Mouse (Mus musculus): ENCODE data around the gene Tmem8b. TPM values are rescaled to one million over a fixed set of nuclear protein-coding genes. Genes with fewer than 3 reads are reported as not detected.
A peak's percentile ranks its signal among the peaks of the same experiment; 100 is the strongest.

Gene Tmem8b
- total RNA-seq, 2 experiments from 2014 or later, result 74.8 to 75.5 TPM

GRCm38 (mm10) chr4:43636751-43637150 lies 32.0 kb upstream of the Tmem8b start:
- TF ChIP-seq CTCF (conservative IDR thresholded peaks at IDR 0.05), result no peak
- DNase-seq (ENCODE audit: low spot score in 2 of 2), result no peak
- Histone ChIP-seq H3K27ac (no peak overlapping the region), H3K4me3 (no peak overlapping the region)

- no peak overlapping the region for H3K27ac ChIP-seq
- no peak for TF ChIP-seq CTCF (conservative IDR thresholded peaks at IDR 0.05)
- H3K4me3 ChIP-seq, result no peak overlapping the region
- DNase-seq (ENCODE audit: low spot score in 2 of 2), result no peak
Observed at GRCm38 (mm10) chr4:43640076-43640475, 28.7 kb upstream of the Tmem8b start.

GRCm38 (mm10) chr4:43640491-43640890 lies 28.3 kb upstream of the Tmem8b start:
- TF ChIP-seq CTCF (conservative IDR thresholded peaks at IDR 0.05), result no peak
- Histone ChIP-seq H3K4me3 (no peak overlapping the region), H3K27ac (no peak overlapping the region)
- DNase-seq (ENCODE audit: low spot score in 2 of 2), result no peak

DNA sequence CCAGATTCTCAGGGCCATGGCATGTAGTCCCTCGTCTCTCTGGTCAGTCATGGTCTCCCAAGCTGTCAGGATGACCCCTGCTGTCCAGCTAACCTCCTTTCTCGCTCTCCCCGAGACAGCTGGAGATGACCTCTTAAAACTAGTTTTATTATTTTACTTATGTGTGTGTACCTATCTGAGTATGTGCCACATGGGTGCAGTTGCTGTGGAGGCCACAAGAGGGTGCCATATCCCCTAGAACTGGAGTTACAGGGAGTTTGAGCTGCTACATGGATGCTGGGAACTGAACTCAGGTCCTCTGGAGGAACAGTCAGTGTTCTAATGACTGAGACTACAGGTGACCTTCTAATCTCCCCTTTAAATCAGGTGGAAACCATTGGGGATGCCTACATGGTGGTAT lies 19.0 kb upstream of the Tmem8b start:
- H3K4me3 ChIP-seq, result no peak overlapping the region
- H3K27ac ChIP-seq, result no peak overlapping the region
- DNase-seq (ENCODE audit: low spot score in 2 of 2), result no peak
- peak; percentile 59 for TF ChIP-seq CTCF (conservative IDR thresholded peaks at IDR 0.05)

GRCm38 (mm10) chr4:43652726-43653125 lies 16.0 kb upstream of the Tmem8b start:
- DNase-seq (ENCODE audit: low spot score in 2 of 2), result no peak
- no peak for TF ChIP-seq CTCF (conservative IDR thresholded peaks at IDR 0.05)
- no peak overlapping the region for H3K4me3 ChIP-seq
- peak overlapping the region; percentile 21; the same call in 1 of the 2 replicates for H3K27ac ChIP-seq

DNA sequence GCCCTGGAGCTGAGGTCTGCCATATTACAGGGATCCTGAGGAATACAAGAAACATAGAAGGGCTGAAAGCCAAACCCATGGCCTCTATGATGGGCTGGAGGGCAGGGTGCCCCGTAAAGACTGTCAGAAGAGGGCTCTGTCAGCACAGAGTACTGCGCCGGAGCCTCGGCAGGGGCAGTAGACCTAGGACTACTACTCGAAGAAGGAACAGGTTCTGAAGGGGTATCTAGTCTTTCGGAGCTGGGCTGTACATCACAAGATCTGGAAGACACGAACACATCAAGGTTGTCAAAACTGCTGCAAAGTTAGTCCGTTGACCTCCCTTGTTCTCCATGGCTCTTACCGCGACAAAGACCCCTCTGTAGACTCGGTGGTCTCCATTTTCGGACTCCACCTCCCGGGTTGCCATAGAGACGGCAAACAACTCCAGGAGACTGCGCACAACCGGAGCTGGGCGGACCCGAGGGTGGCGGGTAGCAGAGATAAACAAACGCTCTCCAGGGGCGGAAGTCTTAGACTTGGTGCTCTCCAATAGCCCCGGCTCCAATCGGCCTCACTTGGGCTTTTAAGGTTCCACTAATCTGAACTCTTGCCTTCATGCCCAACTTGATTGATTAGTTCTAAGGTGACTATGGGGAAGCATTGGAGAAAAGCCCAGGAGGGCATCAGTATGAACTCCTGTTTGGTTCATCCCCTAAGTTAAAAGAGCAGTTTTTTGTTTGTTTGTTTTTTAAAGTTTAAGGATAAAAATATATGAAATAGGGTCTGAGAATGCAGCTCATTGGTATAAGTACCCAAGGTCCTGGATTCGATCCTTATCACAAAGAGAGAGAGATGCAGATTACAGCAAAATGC lies 15.4 kb upstream of the Tmem8b start, which contains the start of gene Spag8:
TSS of gene Spag8 (minus strand) at position 434 of the 855 bp plus-strand sequence.
- DNase-seq (ENCODE audit: low spot score in 2 of 2), result no peak

DNA sequence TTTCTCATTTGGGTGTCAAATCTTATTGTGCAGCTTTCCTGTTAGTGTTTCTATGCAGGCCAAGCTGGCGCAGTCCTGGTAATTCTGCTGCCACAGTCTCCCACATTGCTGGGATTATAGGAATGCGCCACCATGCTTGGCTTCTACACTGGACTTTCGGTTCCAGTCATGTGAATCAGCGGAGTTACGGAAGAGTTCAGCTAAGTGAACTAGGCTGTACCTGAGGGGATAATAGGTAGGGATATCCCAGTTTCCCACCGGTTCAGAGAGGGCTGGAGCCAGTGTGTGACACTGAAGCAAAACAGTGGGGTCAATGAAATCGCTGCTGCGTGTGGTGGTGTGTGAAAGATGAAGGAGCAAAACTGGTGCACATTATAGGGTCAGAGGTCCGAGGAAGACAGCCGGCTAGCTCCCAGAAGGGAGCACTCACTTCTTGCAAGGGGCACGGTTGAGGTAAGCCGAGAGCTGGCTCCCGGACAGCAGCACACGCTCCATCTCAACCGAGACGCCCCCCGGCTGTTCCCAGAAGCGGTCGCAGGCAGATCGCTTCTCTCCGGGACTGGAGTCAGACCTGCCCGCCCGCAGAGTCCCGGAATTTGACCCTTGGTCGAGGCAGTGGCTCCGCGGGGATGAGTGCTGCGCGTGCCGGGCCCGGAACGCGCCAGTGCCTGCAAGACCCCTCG lies 13.0 kb upstream of the Tmem8b start:
- peak overlapping the region; percentile 98 for H3K27ac ChIP-seq
- no peak for DNase-seq (ENCODE audit: low spot score in 2 of 2)
- TF ChIP-seq CTCF (conservative IDR thresholded peaks at IDR 0.05), result no peak
- peak overlapping the region; percentile 89 for H3K4me3 ChIP-seq

More for the DNA sequence above, 15.4 kb upstream of the Tmem8b start, which contains the start of gene Spag8:
- no peak for TF ChIP-seq CTCF (conservative IDR thresholded peaks at IDR 0.05)
- Histone ChIP-seq H3K27ac (peak within 1 kb of the TSS; percentile 21; the same call in 1 of the 2 replicates), H3K4me3 (peak within 1 kb of the TSS; percentile 28)

GRCm38 (mm10) chr4:43656339-43657109 lies 12.2 kb upstream of the Tmem8b start, which contains the start of gene Hint2:
Gene Hint2 (minus strand): TSS chr4:43656466.
- Histone ChIP-seq H3K27ac (peak within 1 kb of the TSS; percentile 98), H3K4me3 (peak within 1 kb of the TSS; percentile 89)
- no peak; the same call in 1 of the 2 replicates for TF ChIP-seq CTCF (conservative IDR thresholded peaks at IDR 0.05)
- peak; percentile 93 to 97 for DNase-seq (ENCODE audit: low spot score in 2 of 2)

GRCm38 (mm10) chr4:43657146-43657545 lies 11.6 kb upstream of the Tmem8b start:
- DNase-seq (ENCODE audit: low spot score in 2 of 2), result no peak
- peak; percentile 38 for TF ChIP-seq CTCF (conservative IDR thresholded peaks at IDR 0.05)
- Histone ChIP-seq H3K4me3 (peak overlapping the region; percentile 89), H3K27ac (peak overlapping the region; percentile 98)

- TF ChIP-seq CTCF (conservative IDR thresholded peaks at IDR 0.05), result peak; percentile 80
- no peak for DNase-seq (ENCODE audit: low spot score in 2 of 2)
- no peak overlapping the region for H3K4me3 ChIP-seq
- no peak overlapping the region for H3K27ac ChIP-seq
Observed at GRCm38 (mm10) chr4:43666412-43666811, 2.4 kb upstream of the Tmem8b start.

DNA sequence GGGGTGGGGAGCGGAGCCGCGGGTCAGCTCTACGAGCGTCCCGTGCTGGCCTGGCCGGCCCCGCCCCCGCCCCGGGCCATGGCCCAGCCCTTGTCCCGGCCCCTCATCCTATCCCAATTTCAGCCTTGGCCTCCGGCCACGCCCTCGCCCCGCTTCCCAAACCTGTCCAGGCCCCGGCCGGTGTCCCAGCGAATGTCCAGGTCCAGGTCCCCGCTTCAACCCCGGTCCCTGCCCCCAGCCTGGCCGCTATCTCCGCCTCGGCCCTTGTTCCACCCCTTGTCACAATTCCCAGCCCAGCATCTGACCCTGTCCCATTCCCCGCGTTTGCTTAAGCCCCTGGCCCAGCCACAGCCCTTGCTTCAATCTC lies 640 bp downstream of the Tmem8b start:
- Histone ChIP-seq H3K27ac (peak overlapping the region; percentile 92), H3K4me3 (peak overlapping the region; percentile 80)
- TF ChIP-seq CTCF (conservative IDR thresholded peaks at IDR 0.05), result no peak
- DNase-seq (ENCODE audit: low spot score in 2 of 2), result no peak

- peak; percentile 96 for TF ChIP-seq CTCF (conservative IDR thresholded peaks at IDR 0.05)
- peak; percentile 85 to 92 for DNase-seq (ENCODE audit: low spot score in 2 of 2)
- Histone ChIP-seq H3K4me3 (no peak overlapping the region), H3K27ac (no peak overlapping the region)
Observed at GRCm38 (mm10) chr4:43672070-43672469, 3.3 kb downstream of the Tmem8b start.
